Mouse (Mus musculus) forebrain, embryonic 15.5 days (tissue): ENCODE data around the gene Gna15. TPM values are rescaled to one million over a fixed set of nuclear protein-coding genes. Genes with fewer than 3 reads are reported as not detected.
A peak's percentile ranks its signal among the peaks of the same experiment; 100 is the strongest.

Experiments
- ATAC-seq: fragments of 200-750 bp; cut with Nextera tagmentation; replicated peaks from 2 replicates; pipeline ENCODE4 v1.8.0; 2017; ENCODE audit warnings: mild to moderate bottlenecking, moderate TSS enrichment, moderate library complexity
- H3K27ac ChIP-seq: fragments of 300-500 bp; sonication (generic); replicated peaks from 2 replicates; pipeline ENCODE4 v1.5.1; 2015; ENCODE audit warnings: mild to moderate bottlenecking, inconsistent platforms
- H3K27me3 ChIP-seq: fragments of 300-500 bp; sonication (generic); 2 replicates; pipeline ENCODE4 v1.6.1; 2015; ENCODE audit warnings: inconsistent platforms
- H3K36me3 ChIP-seq: fragments of 300-500 bp; sonication (generic); 2 replicates; pipeline ENCODE4 v1.6.1; 2015; ENCODE audit warnings: mild to moderate bottlenecking, inconsistent platforms
- H3K4me1 ChIP-seq: fragments of 300-500 bp; sonication (generic); 2 replicates; pipeline ENCODE4 v1.6.1; 2015; ENCODE audit warnings: inconsistent platforms
- H3K4me2 ChIP-seq: fragments of 300-500 bp; sonication (generic); replicated peaks from 2 replicates; pipeline ENCODE4 v1.6.1; 2015; ENCODE audit warnings: mild to moderate bottlenecking, inconsistent platforms
- H3K4me3 ChIP-seq: fragments of 300-500 bp; sonication (generic); 2 replicates; pipeline ENCODE4 v1.5.1; 2015; ENCODE audit warnings: mild to moderate bottlenecking, inconsistent platforms
- H3K9ac ChIP-seq: fragments of 300-500 bp; sonication (generic); replicated peaks from 2 replicates; pipeline ENCODE4 v1.6.1; 2015; ENCODE audit warnings: mild to moderate bottlenecking, inconsistent platforms
- H3K9me3 ChIP-seq: fragments of 300-500 bp; sonication (generic); 2 replicates; pipeline ENCODE4 v1.6.1; 2016; ENCODE audit warnings: inconsistent platforms
- WGBS: fragments of 180-500 bp; shearing (Covaris S2); methylation state at CpG from one replicate; pipeline ENCODE4 v1.1.7; 2015; ENCODE audit warnings: mixed read lengths; 5-methylcytosine and 5-hydroxymethylcytosine counted together
- polyA plus RNA-seq: library from polyadenylated mRNA; unstranded; fragments of >200 nt; fragmentation: Nextera tagmentation; extraction: Ambion mirVana; gene quantifications from 2 replicates; pipeline ENCODE4 v1.2.1, GENCODE M21; 2015

Gna15 gene
- polyA plus RNA-seq, 1 experiment from 2014 or later: 0.84 TPM

- ATAC-seq: no peak
- Histone ChIP-seq H3K9me3 (no peaks in the 10 kb centered on the region), H3K4me1 (peaks cover 20% of the 10 kb centered on the region), H3K4me3 (no peak overlapping the region), H3K27me3 (no peaks in the 10 kb centered on the region), H3K27ac (no peak overlapping the region), H3K4me2 (no peak overlapping the region), H3K9ac (no peak overlapping the region), H3K36me3 (peaks cover 39% of the 10 kb centered on the region)
- 74% methylated on average over 7 of the region's 7 CpGs for WGBS
These were observed 38.5 kb downstream of the Gna15 start for GRCm38 (mm10) chr10:81485479-81486018.

DNA sequence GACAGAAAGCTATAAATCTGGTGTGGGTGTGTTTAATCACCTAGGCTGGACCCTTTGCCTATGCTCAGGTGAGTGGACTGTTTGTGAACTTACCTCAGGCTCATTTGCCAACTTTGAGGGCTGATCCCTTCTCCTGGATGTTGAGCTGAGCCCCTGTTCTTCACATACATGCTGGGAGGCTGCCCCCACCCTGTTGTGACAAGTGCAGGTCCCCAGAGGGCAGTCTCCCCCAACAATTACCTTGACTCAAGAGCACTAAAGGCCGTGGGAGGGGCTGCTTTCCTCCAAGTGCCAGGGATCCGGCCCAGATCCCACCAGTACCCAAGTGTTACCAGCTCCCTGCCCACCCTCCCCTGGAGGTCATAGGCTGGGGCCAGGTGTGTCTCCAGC is 39.0 kb downstream of the Gna15 start:
- peak overlapping the region; percentile 56; the same call in 1 of the 2 replicates for H3K27ac ChIP-seq
- no peaks in the 10 kb centered on the region for H3K27me3 ChIP-seq
- no peak overlapping the region for H3K4me3 ChIP-seq
- H3K36me3 ChIP-seq: peaks cover 36% of the 10 kb centered on the region
- H3K4me2 ChIP-seq: no peak overlapping the region
- no peak overlapping the region for H3K9ac ChIP-seq
- H3K4me1 ChIP-seq: peaks cover 25% of the 10 kb centered on the region
- 21% methylated on average over 2 of the region's 2 CpGs for WGBS
- ATAC-seq: no peak
- H3K9me3 ChIP-seq: no peaks in the 10 kb centered on the region

- H3K27me3 ChIP-seq: no peaks in the 10 kb centered on the region
- H3K27ac ChIP-seq: peak overlapping the region; percentile 56
- no peak overlapping the region for H3K4me3 ChIP-seq
- H3K4me1 ChIP-seq: peaks cover 28% of the 10 kb centered on the region
- H3K36me3 ChIP-seq: peaks cover 31% of the 10 kb centered on the region
- H3K4me2 ChIP-seq: no peak overlapping the region
- no peak overlapping the region for H3K9ac ChIP-seq
- no peak for ATAC-seq
- H3K9me3 ChIP-seq: no peaks in the 10 kb centered on the region
- WGBS: 55% methylated on average over 6 of the region's 6 CpGs
These were observed 39.5 kb downstream of the Gna15 start for GRCm38 (mm10) chr10:81484441-81485059.

DNA sequence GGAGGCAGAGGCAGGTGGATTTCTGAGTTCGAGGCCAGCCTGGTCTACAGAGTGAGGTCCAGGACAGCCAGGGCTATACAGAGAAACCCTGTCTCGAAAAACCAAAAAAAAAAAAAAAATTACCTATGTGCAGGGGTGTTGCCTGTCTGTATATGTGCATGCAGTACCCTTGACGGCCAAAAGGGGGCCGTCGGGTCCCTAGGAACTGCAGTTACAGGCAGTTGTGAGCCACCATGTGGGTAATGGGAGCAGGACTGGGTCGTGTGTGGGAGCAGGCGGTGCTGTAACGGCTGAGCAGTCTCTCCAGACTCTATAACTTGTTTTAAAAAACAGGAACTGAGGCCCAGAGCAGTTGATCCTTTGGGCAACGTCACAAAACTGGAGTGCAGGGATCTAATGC is 40.0 kb downstream of the Gna15 start:
- H3K4me3 ChIP-seq: no peak overlapping the region
- H3K27me3 ChIP-seq: no peaks in the 10 kb centered on the region
- no peak overlapping the region for H3K4me2 ChIP-seq
- H3K36me3 ChIP-seq: peaks cover 25% of the 10 kb centered on the region
- H3K9me3 ChIP-seq: no peaks in the 10 kb centered on the region
- no peak for ATAC-seq
- peak overlapping the region; percentile 56 for H3K27ac ChIP-seq
- peaks cover 29% of the 10 kb centered on the region for H3K4me1 ChIP-seq
- WGBS: 21% methylated on average over 9 of the region's 9 CpGs
- no peak overlapping the region for H3K9ac ChIP-seq

- Histone ChIP-seq H3K27me3 (no peaks in the 10 kb centered on the region), H3K9me3 (no peaks in the 10 kb centered on the region), H3K4me1 (peaks cover 42% of the 10 kb centered on the region), H3K4me3 (peak within 1 kb of the TSS; percentile 72), H3K27ac (peak within 1 kb of the TSS; percentile 61), H3K36me3 (peaks cover 11% of the 10 kb centered on the region), H3K9ac (peak within 1 kb of the TSS; percentile 80), H3K4me2 (peak within 1 kb of the TSS; percentile 50)
- under 1% methylated on average over 36 of the region's 36 CpGs for WGBS
- peak; percentile 51 for ATAC-seq
These were observed 41.5 kb downstream of the Gna15 start, which contains the start of gene Celf5 for GRCm38 (mm10) chr10:81482533-81482889. TSS of gene Celf5 (minus strand) at chr10:81482709.

- peaks cover 46% of the 10 kb centered on the region for H3K4me1 ChIP-seq
- peak overlapping the region; percentile 50 for H3K4me2 ChIP-seq
- H3K4me3 ChIP-seq: peak overlapping the region; percentile 72
- peak overlapping the region; percentile 80 for H3K9ac ChIP-seq
- peaks cover 4% of the 10 kb centered on the region for H3K36me3 ChIP-seq
- peak overlapping the region; percentile 61 for H3K27ac ChIP-seq
- no peaks in the 10 kb centered on the region for H3K9me3 ChIP-seq
- peak; percentile 49 for ATAC-seq
- 3% methylated on average over 35 of the region's 35 CpGs for WGBS
- H3K27me3 ChIP-seq: no peaks in the 10 kb centered on the region
These were observed 42.2 kb downstream of the Gna15 start for GRCm38 (mm10) chr10:81481605-81482532.

DNA sequence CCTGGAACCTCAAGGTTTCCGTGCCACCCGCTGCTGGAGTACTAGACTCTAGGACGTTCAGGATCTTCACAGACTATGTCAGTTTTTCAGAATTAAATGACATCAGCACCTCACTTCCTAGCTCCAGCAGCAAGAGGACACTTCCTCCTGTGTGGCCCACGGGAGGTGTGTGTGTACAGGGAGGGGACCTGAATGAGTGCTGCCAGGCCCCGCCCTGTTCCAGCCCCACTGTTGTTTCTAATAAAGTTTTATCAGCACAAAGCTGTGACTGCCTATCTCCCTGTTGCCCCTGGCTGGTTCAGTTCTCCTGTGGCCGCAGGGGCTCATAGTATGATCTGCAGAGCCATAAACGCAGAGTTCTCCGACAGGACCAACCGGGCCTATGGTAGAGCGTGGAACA is 49.6 kb downstream of the Gna15 start:
- H3K9ac ChIP-seq: no peak overlapping the region
- ATAC-seq: no peak
- no peak overlapping the region for H3K4me2 ChIP-seq
- no peaks in the 10 kb centered on the region for H3K27me3 ChIP-seq
- H3K4me3 ChIP-seq: no peak overlapping the region
- peaks cover 5% of the 10 kb centered on the region; the same call in 1 of the 2 replicates for H3K36me3 ChIP-seq
- peak overlapping the region; percentile 94 for H3K27ac ChIP-seq
- H3K9me3 ChIP-seq: no peaks in the 10 kb centered on the region
- WGBS: 86% methylated on average over 10 of the region's 10 CpGs
- H3K4me1 ChIP-seq: peaks cover 70% of the 10 kb centered on the region

DNA sequence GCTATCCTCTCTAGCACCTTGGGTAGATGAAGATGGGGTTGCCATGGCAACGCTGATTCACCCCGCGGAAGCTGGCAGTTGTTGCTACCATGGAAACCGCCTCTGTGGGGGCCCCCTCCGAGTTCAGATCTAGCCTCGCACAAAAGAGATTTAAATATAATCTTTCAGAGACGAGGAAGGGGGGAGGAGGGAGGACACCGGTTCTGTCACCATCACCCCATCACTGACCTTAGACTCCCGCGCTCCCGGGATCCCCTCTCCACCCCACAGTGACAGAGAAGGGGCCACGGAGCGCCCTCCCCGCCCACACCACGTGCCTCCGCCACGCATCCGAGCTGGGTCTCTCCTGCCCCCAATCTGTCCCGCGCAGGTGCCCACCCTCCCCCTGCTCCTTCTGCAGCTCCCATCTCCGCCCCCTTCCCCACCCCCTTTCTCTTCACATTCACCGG is 51.0 kb downstream of the Gna15 start:
- H3K36me3 ChIP-seq: peaks cover 9% of the 10 kb centered on the region; the same call in 1 of the 2 replicates
- no peaks in the 10 kb centered on the region for H3K9me3 ChIP-seq
- no peaks in the 10 kb centered on the region for H3K27me3 ChIP-seq
- peak overlapping the region; percentile 61 for H3K9ac ChIP-seq
- H3K4me1 ChIP-seq: peaks cover 61% of the 10 kb centered on the region
- peak overlapping the region; percentile 94 for H3K27ac ChIP-seq
- under 1% methylated on average over 22 of the region's 22 CpGs for WGBS
- H3K4me2 ChIP-seq: peak overlapping the region; percentile 89
- ATAC-seq: peak; percentile 86
- peak overlapping the region; percentile 50 for H3K4me3 ChIP-seq

- Histone ChIP-seq H3K27me3 (no peaks in the 10 kb centered on the region), H3K9me3 (no peaks in the 10 kb centered on the region), H3K9ac (peak overlapping the region; percentile 61), H3K4me3 (peak overlapping the region; percentile 50), H3K4me1 (peaks cover 56% of the 10 kb centered on the region), H3K27ac (peak overlapping the region; percentile 94), H3K36me3 (peaks cover 14% of the 10 kb centered on the region; the same call in 1 of the 2 replicates), H3K4me2 (peak overlapping the region; percentile 89)
- peak; percentile 49 for ATAC-seq
- 1% methylated on average over 18 of the region's 18 CpGs for WGBS
These were observed 51.5 kb downstream of the Gna15 start for GRCm38 (mm10) chr10:81472403-81473002.

- Histone ChIP-seq H3K27ac (0 out of 2 replicates have a peak overlapping the region, but pooled peaks have one; percentile 1), H3K9me3 (no peaks in the 10 kb centered on the region), H3K27me3 (no peaks in the 10 kb centered on the region), H3K4me1 (peaks cover 48% of the 10 kb centered on the region), H3K36me3 (peaks cover 14% of the 10 kb centered on the region; the same call in 1 of the 2 replicates), H3K9ac (no peak overlapping the region), H3K4me3 (no peak overlapping the region), H3K4me2 (no peak overlapping the region)
- ATAC-seq: no peak
- WGBS: 59% methylated on average over 18 of the region's 18 CpGs
These were observed 53.6 kb downstream of the Gna15 start for GRCm38 (mm10) chr10:81470454-81470853.

GRCm38 (mm10) chr10:81469253-81469652 is 54.8 kb downstream of the Gna15 start:
- Histone ChIP-seq H3K4me3 (no peak overlapping the region), H3K27me3 (no peaks in the 10 kb centered on the region), H3K36me3 (peaks cover 14% of the 10 kb centered on the region; the same call in 1 of the 2 replicates), H3K9me3 (no peaks in the 10 kb centered on the region), H3K9ac (no peak overlapping the region), H3K4me1 (peaks cover 47% of the 10 kb centered on the region), H3K4me2 (no peak overlapping the region), H3K27ac (no peak overlapping the region)
- no peak for ATAC-seq
- whole genome bisulfite sequencing: 82% methylated on average over 5 of the region's 5 CpGs
